Mouse (Mus musculus) kidney, postnatal 4 days (tissue): ENCODE data around the gene Adam12.
A peak's percentile ranks its signal among the peaks of the same experiment; 100 is the strongest.

Experiments
- DNase-seq, 2 experiments: peaks; one replicate each; pipeline ENCODE4 v3.0.0; 2021; ENCODE audit warnings: mixed read lengths in 2 of 2

Gene Adam12

GRCm38 (mm10) chr7:134224741-134225612 is 7.0 kb downstream of the Adam12 start:
- DNase-seq, result peak; percentile 83 to 88

- DNase-seq, result peak in 1 of 2 experiments; percentile 46
Measured at GRCm38 (mm10) chr7:134224421-134224740, 7.6 kb downstream of the Adam12 start.

- DNase-seq, result peak; percentile 92
Measured at GRCm38 (mm10) chr7:134223444-134224161, 8.3 kb downstream of the Adam12 start.

GRCm38 (mm10) chr7:134207956-134208355 is 24.0 kb downstream of the Adam12 start:
- DNase-seq, result no peak

- no peak for DNase-seq
Measured at GRCm38 (mm10) chr7:134193089-134193488, 38.9 kb downstream of the Adam12 start.

GRCm38 (mm10) chr7:134190101-134190500 is 41.8 kb downstream of the Adam12 start:
- DNase-seq, result no peak

GRCm38 (mm10) chr7:134188565-134188964 is 43.4 kb downstream of the Adam12 start:
- DNase-seq, result peak in 1 of 2 experiments; percentile 19

- no peak for DNase-seq
Measured at GRCm38 (mm10) chr7:134187946-134188345, 44.0 kb downstream of the Adam12 start.

- DNase-seq, result no peak
Measured at GRCm38 (mm10) chr7:134186497-134186896, 45.4 kb downstream of the Adam12 start.

GRCm38 (mm10) chr7:134185751-134186150 is 46.2 kb downstream of the Adam12 start:
- no peak for DNase-seq

- no peak for DNase-seq
Measured at GRCm38 (mm10) chr7:134181717-134182116, 50.2 kb downstream of the Adam12 start.

- no peak for DNase-seq
Measured at GRCm38 (mm10) chr7:134181056-134181455, 50.9 kb downstream of the Adam12 start.

- DNase-seq, result no peak
Measured at GRCm38 (mm10) chr7:134177051-134177450, 54.9 kb downstream of the Adam12 start.

- DNase-seq, result no peak
Measured at GRCm38 (mm10) chr7:134175201-134175600, 56.7 kb downstream of the Adam12 start.

- no peak for DNase-seq
Measured at GRCm38 (mm10) chr7:134173442-134174090, 58.4 kb downstream of the Adam12 start.

- no peak for DNase-seq
Measured at GRCm38 (mm10) chr7:134170180-134170910, 61.6 kb downstream of the Adam12 start.

GRCm38 (mm10) chr7:134169780-134170179 is 62.2 kb downstream of the Adam12 start:
- no peak for DNase-seq

GRCm38 (mm10) chr7:134167586-134167985 is 64.4 kb downstream of the Adam12 start:
- peak; percentile 25 to 41 for DNase-seq

- no peak for DNase-seq
Measured at GRCm38 (mm10) chr7:134163751-134164150, 68.2 kb downstream of the Adam12 start.

GRCm38 (mm10) chr7:134162886-134163285 is 69.1 kb downstream of the Adam12 start:
- peak; percentile 36 to 52 for DNase-seq

- no peak for DNase-seq
Measured at GRCm38 (mm10) chr7:134159608-134160007, 72.3 kb downstream of the Adam12 start.

- DNase-seq, result no peak
Measured at GRCm38 (mm10) chr7:134151330-134151729, 80.6 kb downstream of the Adam12 start.

GRCm38 (mm10) chr7:134150305-134150704 is 81.6 kb downstream of the Adam12 start:
- peak; percentile 21 to 40 for DNase-seq
